Mouse (Mus musculus) right cerebral cortex, postnatal 36 days (tissue): Measurements from ENCODE around the gene Slc6a12.
"Not testable (repeated sequence)": the region's sequence is repeated elsewhere in the genome, so short reads cannot be mapped to it uniquely, and the experiment has no call there.

Experiments
- DNase-seq, 2 experiments: peaks; one replicate each; pipeline ENCODE4 v3.0.0; 2022; ENCODE audit warnings: low spot score in 2 of 2, mixed read lengths in 1 of 2

Slc6a12 gene

GRCm38 (mm10) chr6:121343771-121344123 is 871 bp downstream of the Slc6a12 start:
- DNase-seq = no peak

- DNase-seq = no peak
These were observed 1.5 kb downstream of the Slc6a12 start for GRCm38 (mm10) chr6:121344329-121344728.

GRCm38 (mm10) chr6:121346428-121346827 is 3.6 kb downstream of the Slc6a12 start:
- DNase-seq = no peak

- no peak for DNase-seq
These were observed 9.4 kb downstream of the Slc6a12 start for GRCm38 (mm10) chr6:121352276-121352675.

GRCm38 (mm10) chr6:121356041-121356440 is 13.2 kb downstream of the Slc6a12 start:
- no peak for DNase-seq

GRCm38 (mm10) chr6:121357232-121357631 is 14.4 kb downstream of the Slc6a12 start:
- DNase-seq = no peak

- DNase-seq = no peak
These were observed 20.2 kb downstream of the Slc6a12 start for GRCm38 (mm10) chr6:121363061-121363460.

GRCm38 (mm10) chr6:121363956-121364355 is 21.1 kb downstream of the Slc6a12 start:
- no peak for DNase-seq

GRCm38 (mm10) chr6:121366537-121366936 is 23.7 kb downstream of the Slc6a12 start:
- not testable (repeated sequence) for DNase-seq

GRCm38 (mm10) chr6:121367099-121367498 is 24.2 kb downstream of the Slc6a12 start:
- no peak for DNase-seq

GRCm38 (mm10) chr6:121371197-121371980 is 28.5 kb downstream of the Slc6a12 start:
- peak in 1 of 2 experiments; percentile 19 for DNase-seq

- DNase-seq = no peak
These were observed 33.3 kb downstream of the Slc6a12 start for GRCm38 (mm10) chr6:121376159-121376558.

- no peak for DNase-seq
These were observed 35.4 kb downstream of the Slc6a12 start for GRCm38 (mm10) chr6:121378256-121378655.

GRCm38 (mm10) chr6:121380576-121380975 is 37.7 kb downstream of the Slc6a12 start:
- DNase-seq = no peak

GRCm38 (mm10) chr6:121382071-121382470 is 39.2 kb downstream of the Slc6a12 start:
- DNase-seq = no peak

GRCm38 (mm10) chr6:121385397-121385796 is 42.5 kb downstream of the Slc6a12 start:
- no peak for DNase-seq

- DNase-seq = peak in 1 of 2 experiments; percentile 37
These were observed 49.9 kb downstream of the Slc6a12 start for GRCm38 (mm10) chr6:121392610-121393252.

GRCm38 (mm10) chr6:121401140-121401539 is 58.3 kb downstream of the Slc6a12 start:
- no peak for DNase-seq

GRCm38 (mm10) chr6:121401826-121402660 is 59.2 kb downstream of the Slc6a12 start:
- no peak for DNase-seq

GRCm38 (mm10) chr6:121402661-121403244 is 59.9 kb downstream of the Slc6a12 start:
- no peak for DNase-seq

- no peak for DNase-seq
These were observed 62.4 kb downstream of the Slc6a12 start for GRCm38 (mm10) chr6:121405311-121405710.

GRCm38 (mm10) chr6:121407571-121408011 is 64.7 kb downstream of the Slc6a12 start:
- no peak for DNase-seq
